Mouse (Mus musculus): ENCODE data around the gene Hspa1a. TPM values are rescaled to one million over a fixed set of nuclear protein-coding genes. Genes with fewer than 3 reads are reported as not detected.
"Not testable (repeated sequence)": the region's sequence is repeated elsewhere in the genome, so short reads cannot be mapped to it uniquely, and the experiment has no call there.

Hspa1a gene
- polyA plus RNA-seq, 1 experiment from 2014 or later, result 13.4 TPM

DNA sequence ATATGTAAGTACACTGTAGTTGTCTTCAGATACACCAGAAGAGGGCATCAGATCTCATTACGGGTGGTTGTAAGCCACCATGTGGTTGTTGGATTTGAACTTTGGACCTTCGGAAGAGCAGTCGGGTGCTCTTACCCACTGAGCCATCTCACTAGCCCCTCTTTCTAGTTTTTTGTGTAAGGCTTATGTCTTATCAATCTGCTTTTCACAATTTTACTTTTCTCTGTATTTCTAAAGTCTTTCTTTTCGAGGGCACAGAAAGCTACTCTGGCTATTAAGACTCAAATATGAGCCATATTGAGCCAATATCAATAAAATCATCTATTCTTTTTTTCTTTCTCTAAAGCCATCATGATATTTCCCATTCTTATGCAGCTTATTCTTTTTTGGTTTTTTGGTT, 23.2 kb upstream of the Hspa1a start:
- H3K4me3 ChIP-seq (ENCODE audit: low read length); ATAC-seq (ENCODE audit: low FRiP score, low TSS enrichment); H3K27me3 ChIP-seq (ENCODE audit: insufficient read depth, low read length); H3K9me3 ChIP-seq (ENCODE audit: low read length); H3K9ac ChIP-seq (replicated peaks; ENCODE audit: low read length); H3K27ac ChIP-seq (ENCODE audit: low read length); H3K4me2 ChIP-seq (replicated peaks; ENCODE audit: low read depth, low read length): not testable (repeated sequence)
- Histone ChIP-seq H3K36me3 (ENCODE audit: insufficient read depth, low read length) (peaks cover 37% of the 10 kb centered on the region), H3K4me1 (ENCODE audit: insufficient read depth, low read length) (peaks cover 17% of the 10 kb centered on the region)
- WGBS, result 83% methylated on average over 4 of the region's 4 CpGs

DNA sequence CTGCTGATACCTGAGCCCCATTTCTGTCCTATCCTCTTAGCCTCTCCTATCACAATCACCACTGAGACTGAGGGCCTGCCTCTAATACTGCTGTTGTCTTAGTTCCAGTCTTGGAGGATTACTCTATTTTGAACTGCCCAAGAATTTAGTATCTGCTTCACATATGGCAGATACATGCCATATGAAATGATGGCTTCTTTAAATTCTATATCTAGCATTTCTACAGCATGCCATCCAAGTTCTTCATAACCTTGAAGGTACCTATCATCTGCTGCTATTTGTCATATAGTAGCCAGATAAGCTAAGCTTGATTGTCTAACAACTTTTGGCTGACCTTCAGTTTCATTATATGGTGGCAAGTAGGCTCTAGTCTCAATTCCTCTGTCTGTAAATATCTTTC, 22.8 kb upstream of the Hspa1a start:
- H3K36me3 ChIP-seq (ENCODE audit: insufficient read depth, low read length), result peaks cover 39% of the 10 kb centered on the region
- no peak overlapping the region for H3K27ac ChIP-seq (ENCODE audit: low read length)
- H3K4me3 ChIP-seq (ENCODE audit: low read length), result no peak overlapping the region
- H3K4me2 ChIP-seq (replicated peaks; ENCODE audit: low read depth, low read length), result no peak overlapping the region
- no peak overlapping the region for H3K9ac ChIP-seq (replicated peaks; ENCODE audit: low read length)
- ATAC-seq (ENCODE audit: low FRiP score, low TSS enrichment), result no peak
- H3K27me3 ChIP-seq (ENCODE audit: insufficient read depth, low read length), result no peaks in the 10 kb centered on the region
- H3K9me3 ChIP-seq (ENCODE audit: low read length), result peaks cover 3% of the 10 kb centered on the region; the same call in 1 of the 2 replicates
- peaks cover 12% of the 10 kb centered on the region for H3K4me1 ChIP-seq (ENCODE audit: insufficient read depth, low read length)

DNA sequence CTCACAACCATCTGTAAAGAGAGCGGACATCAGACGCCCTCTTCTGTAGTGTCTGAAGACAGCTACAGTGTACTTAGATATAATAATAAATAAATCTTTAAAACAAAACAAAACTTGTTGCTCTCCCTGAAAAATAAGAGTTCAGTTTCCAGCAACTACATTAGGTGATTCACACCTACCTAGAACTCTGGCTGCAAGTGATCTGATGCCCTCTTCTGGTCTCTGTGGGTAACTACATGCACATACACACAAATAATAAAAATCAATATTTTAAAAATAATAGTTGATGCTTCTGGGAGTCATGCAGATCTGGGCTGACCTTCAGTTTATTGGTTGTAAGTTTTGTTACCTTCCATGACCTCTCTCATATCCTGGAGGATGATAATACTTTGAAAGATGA, 12.3 kb upstream of the Hspa1a start:
- ATAC-seq (ENCODE audit: low FRiP score, low TSS enrichment), result no peak
- Histone ChIP-seq H3K27ac (ENCODE audit: low read length) (no peak overlapping the region), H3K36me3 (ENCODE audit: insufficient read depth, low read length) (peaks cover 22% of the 10 kb centered on the region), H3K4me1 (ENCODE audit: insufficient read depth, low read length) (peaks cover 27% of the 10 kb centered on the region), H3K9me3 (ENCODE audit: low read length) (no peaks in the 10 kb centered on the region), H3K9ac (replicated peaks; ENCODE audit: low read length) (no peak overlapping the region), H3K27me3 (ENCODE audit: insufficient read depth, low read length) (no peaks in the 10 kb centered on the region), H3K4me3 (ENCODE audit: low read length) (no peak overlapping the region), H3K4me2 (replicated peaks; ENCODE audit: low read depth, low read length) (no peak overlapping the region)
- WGBS, result 67% methylated on average over 2 of the region's 2 CpGs

DNA sequence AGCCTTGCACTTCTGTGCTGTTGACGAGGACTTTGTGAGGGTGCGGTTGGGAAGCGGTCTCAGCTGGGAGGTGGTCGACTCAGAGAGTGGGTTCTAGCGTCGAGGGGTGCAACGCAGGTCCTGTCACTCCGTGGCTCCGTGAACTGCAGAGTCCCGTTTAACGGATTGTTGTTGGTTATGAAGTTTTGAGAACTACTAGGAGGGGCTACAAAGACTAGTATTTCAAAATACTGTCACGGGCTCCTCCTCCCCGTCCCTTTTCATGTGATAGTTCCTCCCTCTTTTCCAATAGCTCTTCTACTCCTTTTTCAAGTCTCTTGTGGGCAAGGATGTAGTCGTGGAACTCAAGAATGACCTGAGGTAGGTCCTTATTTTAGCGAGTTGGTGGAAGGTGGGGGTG, 10.4 kb upstream of the Hspa1a start:
- peak overlapping the region; percentile 96 for H3K9ac ChIP-seq (replicated peaks; ENCODE audit: low read length)
- peaks cover 27% of the 10 kb centered on the region for H3K4me1 ChIP-seq (ENCODE audit: insufficient read depth, low read length)
- WGBS, result 0% methylated on average over 15 of the region's 15 CpGs
- H3K9me3 ChIP-seq (ENCODE audit: low read length), result no peaks in the 10 kb centered on the region
- peaks cover 17% of the 10 kb centered on the region for H3K36me3 ChIP-seq (ENCODE audit: insufficient read depth, low read length)
- H3K4me3 ChIP-seq (ENCODE audit: low read length), result peak overlapping the region; percentile 92
- peak overlapping the region; percentile 99 for H3K27ac ChIP-seq (ENCODE audit: low read length)
- H3K4me2 ChIP-seq (replicated peaks; ENCODE audit: low read depth, low read length), result peak overlapping the region; percentile 82
- H3K27me3 ChIP-seq (ENCODE audit: insufficient read depth, low read length), result no peaks in the 10 kb centered on the region
- ATAC-seq (ENCODE audit: low FRiP score, low TSS enrichment), result no peak; the same call in 1 of the 2 replicates

DNA sequence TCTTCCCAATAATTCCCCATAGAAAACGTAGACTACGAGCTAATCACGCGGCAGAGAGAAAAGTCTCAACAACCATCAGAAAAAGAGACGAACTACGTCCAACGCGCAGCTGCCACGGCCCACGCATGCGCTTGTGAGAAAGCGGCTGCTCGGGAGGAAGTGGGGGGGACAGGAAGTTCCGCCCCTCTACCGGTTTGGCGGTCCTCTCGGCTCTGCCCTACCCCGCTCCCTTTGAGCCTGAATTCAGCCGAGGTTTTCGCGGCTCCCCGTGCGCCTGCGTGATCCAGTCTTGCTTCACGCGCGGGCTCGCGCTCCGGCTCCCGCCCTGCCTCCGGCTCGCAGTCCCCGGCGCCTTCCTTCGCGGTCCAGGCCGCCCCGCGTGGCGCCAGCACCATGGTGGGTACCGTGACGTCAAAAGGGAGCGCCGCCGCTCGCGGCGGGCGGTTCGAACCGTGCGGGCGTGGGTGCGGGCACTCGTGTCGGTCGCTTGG, 9.8 kb upstream of the Hspa1a start, which contains the start of gene Lsm2:
Lsm2 (plus strand) TSS at position 173 of the 491 bp plus-strand sequence.
- ATAC-seq (ENCODE audit: low FRiP score, low TSS enrichment), result peak; percentile 94
- peaks cover 27% of the 10 kb centered on the region for H3K4me1 ChIP-seq (ENCODE audit: insufficient read depth, low read length)
- peak within 1 kb of the TSS; percentile 96 for H3K9ac ChIP-seq (replicated peaks; ENCODE audit: low read length)
- H3K27me3 ChIP-seq (ENCODE audit: insufficient read depth, low read length), result no peaks in the 10 kb centered on the region
- peaks cover 17% of the 10 kb centered on the region for H3K36me3 ChIP-seq (ENCODE audit: insufficient read depth, low read length)
- H3K9me3 ChIP-seq (ENCODE audit: low read length), result no peaks in the 10 kb centered on the region
- 0% methylated on average over 58 of the region's 58 CpGs for WGBS
- H3K4me3 ChIP-seq (ENCODE audit: low read length), result peak within 1 kb of the TSS; percentile 92
- peak within 1 kb of the TSS; percentile 82 for H3K4me2 ChIP-seq (replicated peaks; ENCODE audit: low read depth, low read length)
- H3K27ac ChIP-seq (ENCODE audit: low read length), result peak within 1 kb of the TSS; percentile 99

DNA sequence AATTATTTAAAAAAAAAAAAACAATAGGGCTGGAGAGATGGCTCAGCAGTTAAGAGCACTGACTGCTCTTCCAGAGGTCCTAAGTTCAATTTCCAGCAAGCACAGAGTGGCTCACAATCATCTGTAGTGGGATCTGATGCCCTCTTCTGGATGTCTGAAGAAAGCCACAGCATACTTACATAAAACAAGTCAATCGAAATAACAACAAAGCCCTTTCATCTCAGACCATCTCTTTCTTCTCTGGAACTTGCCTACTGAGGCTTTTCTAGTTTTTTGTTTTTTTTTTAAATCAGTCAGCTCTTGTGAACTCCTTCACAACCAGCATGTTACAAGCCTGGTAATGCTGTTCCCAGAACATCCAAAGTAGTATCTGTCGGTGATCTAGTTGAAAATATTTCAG, 8.7 kb upstream of the Hspa1a start:
- H3K4me3 ChIP-seq (ENCODE audit: low read length), result peak overlapping the region; percentile 92
- peak overlapping the region; percentile 82 for H3K4me2 ChIP-seq (replicated peaks; ENCODE audit: low read depth, low read length)
- peaks cover 8% of the 10 kb centered on the region; the same call in 1 of the 2 replicates for H3K36me3 ChIP-seq (ENCODE audit: insufficient read depth, low read length)
- H3K4me1 ChIP-seq (ENCODE audit: insufficient read depth, low read length), result peaks cover 27% of the 10 kb centered on the region
- H3K27ac ChIP-seq (ENCODE audit: low read length), result peak overlapping the region; percentile 99; the same call in 1 of the 2 replicates
- no peaks in the 10 kb centered on the region for H3K9me3 ChIP-seq (ENCODE audit: low read length)
- no peaks in the 10 kb centered on the region for H3K27me3 ChIP-seq (ENCODE audit: insufficient read depth, low read length)
- H3K9ac ChIP-seq (replicated peaks; ENCODE audit: low read length), result peak overlapping the region; percentile 96
- WGBS, result 13% methylated on average over 2 of the region's 2 CpGs
- ATAC-seq (ENCODE audit: low FRiP score, low TSS enrichment), result no peak

DNA sequence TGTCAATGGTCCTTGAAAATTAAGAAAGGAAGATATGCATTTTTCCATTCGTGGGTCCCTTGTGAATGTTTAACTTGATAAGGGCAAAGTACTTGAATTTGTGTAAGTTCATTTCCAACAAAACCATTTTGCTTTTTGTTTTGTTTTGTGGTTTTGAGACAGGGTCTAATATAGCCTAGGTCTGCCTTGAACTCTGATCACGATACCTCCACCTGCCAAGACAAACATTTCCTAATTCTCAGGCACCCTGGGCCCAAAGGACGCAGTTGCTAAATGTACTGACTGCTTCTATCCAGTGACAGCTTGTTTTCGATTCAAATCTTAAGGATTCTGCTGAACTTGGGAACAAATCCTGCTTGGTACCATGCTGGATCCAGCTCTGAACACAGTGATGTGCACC, 7.7 kb upstream of the Hspa1a start:
- no peak overlapping the region for H3K9ac ChIP-seq (replicated peaks; ENCODE audit: low read length)
- no peak for ATAC-seq (ENCODE audit: low FRiP score, low TSS enrichment)

DNA sequence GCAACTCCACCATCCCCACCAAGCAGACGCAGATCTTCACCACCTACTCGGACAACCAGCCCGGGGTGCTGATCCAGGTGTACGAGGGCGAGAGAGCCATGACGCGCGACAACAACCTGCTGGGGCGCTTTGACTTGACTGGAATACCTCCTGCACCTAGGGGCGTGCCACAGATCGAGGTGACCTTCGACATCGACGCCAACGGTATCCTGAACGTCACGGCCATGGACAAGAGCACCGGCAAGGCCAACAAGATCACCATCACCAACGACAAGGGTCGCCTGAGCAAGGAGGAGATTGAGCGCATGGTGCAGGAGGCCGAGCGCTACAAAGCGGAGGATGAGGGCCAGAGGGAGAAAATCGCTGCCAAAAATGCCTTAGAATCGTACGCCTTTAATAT, 6.3 kb upstream of the Hspa1a start:
- Histone ChIP-seq H3K27ac (ENCODE audit: low read length) (no peak overlapping the region), H3K36me3 (ENCODE audit: insufficient read depth, low read length) (no peaks in the 10 kb centered on the region), H3K9ac (replicated peaks; ENCODE audit: low read length) (no peak overlapping the region), H3K9me3 (ENCODE audit: low read length) (no peaks in the 10 kb centered on the region), H3K27me3 (ENCODE audit: insufficient read depth, low read length) (no peaks in the 10 kb centered on the region), H3K4me1 (ENCODE audit: insufficient read depth, low read length) (peaks cover 18% of the 10 kb centered on the region), H3K4me2 (replicated peaks; ENCODE audit: low read depth, low read length) (no peak overlapping the region), H3K4me3 (ENCODE audit: low read length) (no peak overlapping the region)
- no peak for ATAC-seq (ENCODE audit: low FRiP score, low TSS enrichment)
- WGBS, result 90% methylated on average over 27 of the region's 27 CpGs

More for the DNA sequence above, 7.7 kb upstream of the Hspa1a start:
- Histone ChIP-seq H3K4me3 (ENCODE audit: low read length) (no peak overlapping the region), H3K36me3 (ENCODE audit: insufficient read depth, low read length) (no peaks in the 10 kb centered on the region), H3K27ac (ENCODE audit: low read length) (no peak overlapping the region), H3K4me2 (replicated peaks; ENCODE audit: low read depth, low read length) (no peak overlapping the region), H3K27me3 (ENCODE audit: insufficient read depth, low read length) (no peaks in the 10 kb centered on the region), H3K9me3 (ENCODE audit: low read length) (no peaks in the 10 kb centered on the region), H3K4me1 (ENCODE audit: insufficient read depth, low read length) (peaks cover 20% of the 10 kb centered on the region)
- WGBS, result 87% methylated on average over 4 of the region's 4 CpGs

DNA sequence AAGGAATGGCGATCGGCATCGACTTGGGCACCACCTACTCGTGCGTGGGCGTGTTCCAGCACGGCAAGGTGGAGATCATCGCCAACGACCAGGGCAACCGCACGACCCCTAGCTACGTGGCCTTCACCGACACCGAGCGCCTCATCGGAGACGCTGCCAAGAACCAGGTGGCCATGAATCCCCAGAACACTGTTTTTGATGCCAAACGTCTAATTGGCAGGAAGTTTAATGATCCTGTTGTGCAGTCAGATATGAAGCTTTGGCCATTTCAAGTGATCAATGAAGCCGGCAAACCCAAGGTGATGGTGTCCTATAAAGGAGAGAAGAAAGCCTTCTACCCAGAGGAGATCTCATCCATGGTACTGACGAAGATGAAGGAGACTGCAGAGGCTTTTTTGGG, 5.0 kb upstream of the Hspa1a start:
- H3K36me3 ChIP-seq (ENCODE audit: insufficient read depth, low read length), result no peaks in the 10 kb centered on the region
- ATAC-seq (ENCODE audit: low FRiP score, low TSS enrichment), result no peak
- peaks cover 16% of the 10 kb centered on the region for H3K4me1 ChIP-seq (ENCODE audit: insufficient read depth, low read length)
- no peak overlapping the region for H3K9ac ChIP-seq (replicated peaks; ENCODE audit: low read length)
- H3K9me3 ChIP-seq (ENCODE audit: low read length), result no peaks in the 10 kb centered on the region
- H3K4me2 ChIP-seq (replicated peaks; ENCODE audit: low read depth, low read length), result no peak overlapping the region
- 90% methylated on average over 20 of the region's 20 CpGs for whole genome bisulfite sequencing
- no peak overlapping the region for H3K27ac ChIP-seq (ENCODE audit: low read length)
- no peaks in the 10 kb centered on the region for H3K27me3 ChIP-seq (ENCODE audit: insufficient read depth, low read length)
- H3K4me3 ChIP-seq (ENCODE audit: low read length), result no peak overlapping the region

DNA sequence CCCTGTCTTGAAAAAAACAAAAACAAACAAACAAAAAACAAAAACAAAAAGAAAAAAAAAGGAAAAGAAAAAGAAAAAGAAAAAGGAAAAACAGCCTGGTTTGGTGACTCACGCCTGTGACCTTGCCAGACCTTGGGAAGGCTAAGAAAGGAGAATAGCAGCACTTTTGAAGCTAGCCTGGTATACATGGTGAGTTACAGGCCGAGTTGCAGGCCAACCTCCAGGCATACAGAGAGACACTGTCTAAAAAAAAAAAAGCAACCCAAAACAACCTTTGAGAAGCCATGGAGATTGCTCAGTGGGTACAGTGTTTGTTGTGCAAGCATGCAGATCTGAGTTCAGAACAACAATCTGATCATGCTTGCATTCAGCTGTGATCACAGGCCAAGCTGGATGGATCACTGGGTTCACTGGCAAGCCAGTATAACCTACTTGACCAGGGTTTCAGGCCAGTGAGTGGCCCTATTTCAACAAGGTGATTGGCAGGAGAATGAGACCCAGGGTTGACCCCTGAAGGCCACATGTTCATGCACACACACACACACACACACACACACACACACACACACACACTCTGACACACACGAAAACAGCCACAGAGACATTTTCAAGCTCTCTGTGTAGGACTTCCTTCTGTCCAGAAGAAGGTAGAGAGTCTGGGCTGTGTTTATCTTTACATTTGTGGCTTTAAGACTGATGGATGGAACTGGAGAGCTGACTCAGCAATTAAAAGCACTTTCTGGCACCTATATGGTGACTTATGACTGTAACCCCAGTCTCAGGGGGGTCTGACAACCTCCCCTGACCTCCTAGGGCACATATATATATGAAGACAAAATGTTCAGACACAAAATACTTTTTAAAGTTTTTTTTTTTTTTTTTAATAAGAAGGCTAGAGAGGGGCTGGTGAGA, 3.9 kb upstream of the Hspa1a start:
- no peak overlapping the region for H3K27ac ChIP-seq (ENCODE audit: low read length)
- no peaks in the 10 kb centered on the region for H3K36me3 ChIP-seq (ENCODE audit: insufficient read depth, low read length)
- H3K27me3 ChIP-seq (ENCODE audit: insufficient read depth, low read length), result no peaks in the 10 kb centered on the region
- WGBS, result 76% methylated on average over 3 of the region's 3 CpGs
- no peaks in the 10 kb centered on the region for H3K9me3 ChIP-seq (ENCODE audit: low read length)
- no peak overlapping the region for H3K4me2 ChIP-seq (replicated peaks; ENCODE audit: low read depth, low read length)
- no peak for ATAC-seq (ENCODE audit: low FRiP score, low TSS enrichment)
- peaks cover 12% of the 10 kb centered on the region for H3K4me1 ChIP-seq (ENCODE audit: insufficient read depth, low read length)
- H3K4me3 ChIP-seq (ENCODE audit: low read length), result no peak overlapping the region
- H3K9ac ChIP-seq (replicated peaks; ENCODE audit: low read length), result no peak overlapping the region

Measured in kidney, embryonic 16.5 days (tissue).